ENCODE assay signal across 9 mouse cellular contexts in genomic region chr10:128892246-128892645, GRCm38 (mm10). TPM values are rescaled to one million over a fixed set of nuclear protein-coding genes. Genes with fewer than 3 reads are reported as not detected.
DNase-seq lines count a peak whose midpoint lies in the region; ATAC-seq and TF ChIP-seq lines count a peak whose summit lies in the region.
"Had no signal": no experiment of that assay in that cellular context is flagged by ENCODE, and none has a peak within 500 bp of the region (broad histone marks: within the 10 kb centered on the region; RNA-seq: fewer than 3 reads in every experiment).

No protein-coding gene starts in this region.

- ATAC-seq in liver, embryonic 11.5 days (replicated peaks; ENCODE audit: low FRiP score) = no peak
- no peak; the same call in 1 of the 2 replicates for ATAC-seq in embryonic facial prominence, embryonic 14.5 days (ENCODE audit: low read depth)
- no peak for ATAC-seq in intestine, postnatal 0 days
- ATAC-seq in neutrophil, adult 5-6 weeks (ENCODE audit: extremely low read depth, insufficient number of reproducible peaks, low FRiP score, poor library complexity, severe bottlenecking) = peak; percentile 8; the same call in 1 of the 2 replicates

- peaks cover 7% of the 10 kb centered on the region for H3K4me1 ChIP-seq in liver, embryonic 11.5 days (replicated peaks; ENCODE audit: control insufficient read depth, insufficient read depth, low read length)
- H3K4me1 ChIP-seq in embryonic facial prominence, embryonic 14.5 days (ENCODE audit: control insufficient read depth, insufficient read depth, low read length) = peaks cover 35% of the 10 kb centered on the region
- H3K4me1 ChIP-seq in intestine, postnatal 0 days (replicated peaks; ENCODE audit: control insufficient read depth, insufficient read depth, low read length) = no peaks in the 10 kb centered on the region

- WGBS in liver, embryonic 11.5 days = 1% methylated on average over 9 of the region's 9 CpGs
- under 1% methylated on average over 9 of the region's 9 CpGs for WGBS in embryonic facial prominence, embryonic 14.5 days
- 9% methylated on average over 9 of the region's 9 CpGs for WGBS in intestine, postnatal 0 days

- no peaks in the 10 kb centered on the region for H3K36me3 ChIP-seq in liver, embryonic 11.5 days (ENCODE audit: control insufficient read depth, insufficient read depth, low read length)
- peaks cover 7% of the 10 kb centered on the region for H3K36me3 ChIP-seq in embryonic facial prominence, embryonic 14.5 days (ENCODE audit: control insufficient read depth, insufficient read depth, low read length)
- no peaks in the 10 kb centered on the region for H3K36me3 ChIP-seq in intestine, postnatal 0 days (ENCODE audit: control insufficient read depth, insufficient read depth)

- no peak for DNase-seq in liver, embryonic 11.5 days (ENCODE audit: low spot score)
- no peak for DNase-seq in liver
- DNase-seq in embryonic facial prominence, embryonic 14.5 days (ENCODE audit: low spot score) = no peak
- no peak for DNase-seq in layer of hippocampus, postnatal 10 days (ENCODE audit: low spot score in 2 of 2)
- DNase-seq in adrenal gland, postnatal 36 days = no peak
- no peak for DNase-seq in ovary, postnatal 36 days (ENCODE audit: low spot score)

- H3K27me3 ChIP-seq in liver, embryonic 11.5 days (replicated peaks; ENCODE audit: control insufficient read depth, insufficient read depth, low read length) = peaks cover 45% of the 10 kb centered on the region
- H3K27me3 ChIP-seq in embryonic facial prominence, embryonic 14.5 days (replicated peaks; ENCODE audit: control insufficient read depth, insufficient read depth, low read length) = 0 out of 2 replicates have a peak, but pooled peaks cover 8% of the 10 kb centered on the region
- peaks cover 19% of the 10 kb centered on the region for H3K27me3 ChIP-seq in intestine, postnatal 0 days (replicated peaks; ENCODE audit: control insufficient read depth, insufficient read depth, low read length)

- H3K4me3 ChIP-seq in liver, embryonic 11.5 days (ENCODE audit: low read depth, low read length) = peak overlapping the region; percentile 70
- H3K4me3 ChIP-seq in embryonic facial prominence, embryonic 14.5 days (ENCODE audit: low read depth, low read length) = peak overlapping the region; percentile 70
- peak overlapping the region; percentile 53 for H3K4me3 ChIP-seq in intestine, postnatal 0 days (ENCODE audit: low read depth, low read length)

- H3K27ac ChIP-seq in liver, embryonic 11.5 days (ENCODE audit: low read depth, low read length) = no peak overlapping the region
- H3K27ac ChIP-seq in embryonic facial prominence, embryonic 14.5 days (replicated peaks; ENCODE audit: low read depth, low read length) = peak overlapping the region; percentile 90
- H3K27ac ChIP-seq in intestine, postnatal 0 days (ENCODE audit: low read depth, low read length) = no peak overlapping the region
- H3K27ac ChIP-seq: macrophage had no signal

- H3K9ac ChIP-seq in liver, embryonic 11.5 days (ENCODE audit: low read depth, low read length) = no peak overlapping the region
- peak overlapping the region; percentile 72 for H3K9ac ChIP-seq in embryonic facial prominence, embryonic 14.5 days (ENCODE audit: low read depth, low read length)
- 0 out of 2 replicates have a peak overlapping the region, but pooled peaks have one; percentile 2 for H3K9ac ChIP-seq in intestine, postnatal 0 days (ENCODE audit: low read depth, low read length)

- H3K4me2 ChIP-seq in liver, embryonic 11.5 days = peak overlapping the region; percentile 86
- peak overlapping the region; percentile 84 for H3K4me2 ChIP-seq in embryonic facial prominence, embryonic 14.5 days (ENCODE audit: low read depth, low read length)
- H3K4me2 ChIP-seq in intestine, postnatal 0 days (replicated peaks; ENCODE audit: low read depth) = peak overlapping the region; percentile 100

- no peak for TF ChIP-seq CTCF in intestine, postnatal 0 days (IDR thresholded peaks at IDR 0.05; ENCODE audit: low read depth)

- H3K9me3 ChIP-seq in liver, embryonic 11.5 days (ENCODE audit: control insufficient read depth, low read length) = no peaks in the 10 kb centered on the region
- no peaks in the 10 kb centered on the region for H3K9me3 ChIP-seq in embryonic facial prominence, embryonic 14.5 days (ENCODE audit: control insufficient read depth, low read length)
- H3K9me3 ChIP-seq in intestine, postnatal 0 days (ENCODE audit: control insufficient read depth) = no peaks in the 10 kb centered on the region

RNA-seq across cellular contexts. Expression of gene Gdf11, which starts 0.7 kb away (rescaled TPM):
- 3.3 and 3.5 TPM in 2 replicates for polyA plus RNA-seq in liver, embryonic 11.5 days (2014; fragmentation: Nextera tagmentation; extraction: Ambion mirVana)
- 4.7 and 5.0 TPM in 2 replicates for polyA plus RNA-seq in embryonic facial prominence, embryonic 14.5 days (2014; fragmentation: Nextera tagmentation; extraction: Ambion mirVana)
- 0.99 and 1.6 TPM in 2 replicates for polyA plus RNA-seq in intestine, postnatal 0 days (2015; fragmentation: Nextera tagmentation; extraction: Ambion mirVana)
- total RNA-seq in neutrophil, adult 5-6 weeks (2017) = 19.9 and 22.1 TPM in 2 replicates
- total RNA-seq in layer of hippocampus, postnatal 10 days (2021) = 10 to 100 TPM; 23.1 to 24.0 TPM
- total RNA-seq in adrenal gland, postnatal 36 days (2021) = 1 to 10 TPM; 1.7 to 2.3 TPM

RNA-seq across cellular contexts. Expression of gene Cd63, which starts 8.5 kb away (rescaled TPM):
- 193 and 198 TPM in 2 replicates for polyA plus RNA-seq in liver, embryonic 11.5 days (2014; fragmentation: Nextera tagmentation; extraction: Ambion mirVana)
- polyA plus RNA-seq in embryonic facial prominence, embryonic 14.5 days (2014; fragmentation: Nextera tagmentation; extraction: Ambion mirVana) = 916 and 959 TPM in 2 replicates
- polyA plus RNA-seq in intestine, postnatal 0 days (2015; fragmentation: Nextera tagmentation; extraction: Ambion mirVana) = 939 and 945 TPM in 2 replicates
- 22.8 and 30.5 TPM in 2 replicates for total RNA-seq in neutrophil, adult 5-6 weeks (2017)
- total RNA-seq in layer of hippocampus, postnatal 10 days (2021) = 100 to 1,000 TPM in 1 of 2 experiments, 10 to 100 TPM in 1; 81.7 to 110 TPM
- total RNA-seq in adrenal gland, postnatal 36 days (2021) = 100 to 1,000 TPM; 285 to 398 TPM

RNA-seq across cellular contexts. Expression of gene Rdh5, which starts 30.4 kb away (rescaled TPM):
- polyA plus RNA-seq in liver, embryonic 11.5 days (2014; fragmentation: Nextera tagmentation; extraction: Ambion mirVana) = 11.1 and 13.1 TPM in 2 replicates
- polyA plus RNA-seq in embryonic facial prominence, embryonic 14.5 days (2014; fragmentation: Nextera tagmentation; extraction: Ambion mirVana) = 15.5 and 16.0 TPM in 2 replicates
- polyA plus RNA-seq in intestine, postnatal 0 days (2015; fragmentation: Nextera tagmentation; extraction: Ambion mirVana) = 12.4 and 13.0 TPM in 2 replicates
- total RNA-seq in neutrophil, adult 5-6 weeks (2017) = 7.4 and 9.5 TPM in 2 replicates
- 1 to 10 TPM; 5.6 to 6.7 TPM for total RNA-seq in layer of hippocampus, postnatal 10 days (2021)
- total RNA-seq in adrenal gland, postnatal 36 days (2021) = 10 to 100 TPM; 12.0 to 14.0 TPM

RNA-seq across cellular contexts. Expression of gene Bloc1s1, which starts 31.6 kb away (rescaled TPM):
- polyA plus RNA-seq in liver, embryonic 11.5 days (2014; fragmentation: Nextera tagmentation; extraction: Ambion mirVana) = 128 and 140 TPM in 2 replicates
- polyA plus RNA-seq in embryonic facial prominence, embryonic 14.5 days (2014; fragmentation: Nextera tagmentation; extraction: Ambion mirVana) = 242 and 248 TPM in 2 replicates
- polyA plus RNA-seq in intestine, postnatal 0 days (2015; fragmentation: Nextera tagmentation; extraction: Ambion mirVana) = 248 and 257 TPM in 2 replicates
- 58.3 and 85.6 TPM in 2 replicates for total RNA-seq in neutrophil, adult 5-6 weeks (2017)
- 100 to 1,000 TPM; 109 to 123 TPM for total RNA-seq in layer of hippocampus, postnatal 10 days (2021)
- total RNA-seq in adrenal gland, postnatal 36 days (2021) = 100 to 1,000 TPM; 187 to 198 TPM

RNA-seq across cellular contexts. Expression of gene Itga7, which starts 41.4 kb away (rescaled TPM):
- 0.14 and 0.21 TPM in 2 replicates for polyA plus RNA-seq in liver, embryonic 11.5 days (2014; fragmentation: Nextera tagmentation; extraction: Ambion mirVana)
- polyA plus RNA-seq in embryonic facial prominence, embryonic 14.5 days (2014; fragmentation: Nextera tagmentation; extraction: Ambion mirVana) = 23.5 and 30.2 TPM in 2 replicates
- polyA plus RNA-seq in intestine, postnatal 0 days (2015; fragmentation: Nextera tagmentation; extraction: Ambion mirVana) = 3.1 and 3.6 TPM in 2 replicates
- 0.25 and 0.35 TPM in 2 replicates for total RNA-seq in neutrophil, adult 5-6 weeks (2017)
- total RNA-seq in layer of hippocampus, postnatal 10 days (2021) = 10 to 100 TPM; 22.2 to 27.4 TPM
- total RNA-seq in adrenal gland, postnatal 36 days (2021) = 10 to 100 TPM; 10.4 to 16.0 TPM
- polyA plus RNA-seq: macrophage had no signal
